Mouse (Mus musculus) cortical plate, adult 2 months (tissue): ENCODE results near the gene Gng8.

Experiments
- CTCF ChIP-seq: fragments of 200-500 bp; IDR thresholded peaks from 2 replicates; pipeline ENCODE4 v1.5.1; 2011; ENCODE audit warnings: mild to moderate bottlenecking, control low read depth, low read length; ENCODE audit not compliant: insufficient read depth; ENCODE audit errors: extremely low read depth
- POLR2A ChIP-seq: fragments of 200-500 bp; IDR thresholded peaks from 2 replicates; pipeline ENCODE4 v1.6.1; 2011; ENCODE audit warnings: mild to moderate bottlenecking, low read length, control low read depth; ENCODE audit not compliant: insufficient read depth; ENCODE audit errors: extremely low read depth

- TF ChIP-seq CTCF (no peak), POLR2A (peak; percentile 81)
Measured at GRCm38 (mm10) chr7:16922360-16922973, 30.9 kb downstream of the Gng8 start.
